Mouse (Mus musculus): ENCODE measurements around the gene Gm20696.

DNA sequence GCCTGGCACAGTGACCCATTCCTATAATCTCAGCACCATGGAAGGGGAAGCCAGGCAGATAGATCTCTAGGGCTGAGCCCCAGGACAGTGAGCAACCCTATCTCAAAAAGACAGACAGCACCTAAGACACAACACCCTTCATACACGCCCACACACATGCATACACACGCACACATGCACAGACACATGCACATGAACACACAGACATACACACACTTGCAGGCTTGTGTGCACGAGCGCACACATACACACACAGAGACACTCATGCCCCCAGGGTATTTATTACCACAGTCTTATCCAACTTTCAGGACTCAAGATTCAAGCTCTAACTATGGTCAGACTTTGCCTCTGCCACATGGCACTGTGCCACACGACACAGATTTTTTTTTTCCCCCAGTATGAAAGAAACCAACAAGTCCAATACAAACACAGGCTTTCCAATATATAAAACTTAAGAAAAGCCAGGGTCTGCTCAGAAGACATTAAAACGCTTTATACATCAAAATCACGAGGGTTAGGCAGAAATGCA is 182.3 kb downstream of the Gm20696 start:
- no peak for TF ChIP-seq CTCF (IDR thresholded peaks at IDR 0.05; ENCODE audit: low read depth)
- TF ChIP-seq EP300 (optimal IDR thresholded peaks at IDR 0.05) = no peak
